Mouse (Mus musculus) midbrain, postnatal 0 days (tissue): Measurements from ENCODE around the gene Skida1. TPM values are rescaled to one million over a fixed set of nuclear protein-coding genes. Genes with fewer than 3 reads are reported as not detected.
"Not testable (repeated sequence)": the region's sequence is repeated elsewhere in the genome, so short reads cannot be mapped to it uniquely, and the experiment has no call there.

Experiments
- ATAC-seq: fragments of 200-750 bp; cut with Nextera tagmentation; 2 replicates; pipeline ENCODE4 v1.8.0; 2017; ENCODE audit warnings: moderate number of reproducible peaks, mild to moderate bottlenecking, moderate TSS enrichment, moderate library complexity; ENCODE audit not compliant: low FRiP score
- DNase-seq: peaks from one replicate; pipeline ENCODE4 v3.0.0-alpha.2; 2015; ENCODE audit warnings: low spot score
- H3K27ac ChIP-seq: fragments of 300-500 bp; sonication (generic); 2 replicates; pipeline ENCODE4 v1.5.1; 2014; ENCODE audit warnings: low read depth, mild to moderate bottlenecking, low read length, mixed read lengths
- H3K27me3 ChIP-seq: fragments of 300-500 bp; sonication (generic); 2 replicates; pipeline ENCODE4 v1.6.1; 2014; ENCODE audit warnings: low read length, control low read depth, mixed read lengths; ENCODE audit not compliant: insufficient read depth
- H3K36me3 ChIP-seq: fragments of 300-500 bp; sonication (generic); 2 replicates; pipeline ENCODE4 v1.6.1; 2014; ENCODE audit warnings: low read length, control low read depth, mixed read lengths; ENCODE audit not compliant: insufficient read depth
- H3K4me1 ChIP-seq: fragments of 300-500 bp; sonication (generic); 2 replicates; pipeline ENCODE4 v1.6.1; 2014; ENCODE audit warnings: mild to moderate bottlenecking, control low read depth, antibody characterized with exemption, low read length, mixed read lengths; ENCODE audit not compliant: insufficient read depth
- H3K4me2 ChIP-seq: fragments of 300-500 bp; sonication (generic); 2 replicates; pipeline ENCODE4 v1.6.1; 2014; ENCODE audit warnings: low read depth, mild to moderate bottlenecking, low read length, mixed read lengths; ENCODE audit not compliant: poor library complexity, severe bottlenecking
- H3K4me3 ChIP-seq: fragments of 300-500 bp; sonication (generic); 2 replicates; pipeline ENCODE4 v1.5.1; 2014; ENCODE audit warnings: low read depth, mild to moderate bottlenecking, low read length, moderate library complexity
- H3K9ac ChIP-seq: fragments of 300-500 bp; sonication (generic); replicated peaks from 2 replicates; pipeline ENCODE4 v1.6.1; 2014; ENCODE audit warnings: mild to moderate bottlenecking, low read length, moderate library complexity, mixed read lengths; ENCODE audit not compliant: poor library complexity, severe bottlenecking
- H3K9me3 ChIP-seq: fragments of 300-500 bp; sonication (generic); 2 replicates; pipeline ENCODE4 v1.6.1; 2016; ENCODE audit warnings: low read length, control low read depth
- CTCF ChIP-seq: IDR thresholded peaks from 2 replicates; pipeline ENCODE4 v1.5.1; 2016; ENCODE audit warnings: antibody characterized with exemption, mild to moderate bottlenecking
- WGBS: fragments of 180-500 bp; shearing (Covaris S2); extraction: QIAGEN DNeasy Blood & Tissue Kit; methylation state at CpG from one replicate; pipeline ENCODE4 v1.1.7; 2014; 5-methylcytosine and 5-hydroxymethylcytosine counted together
- polyA plus RNA-seq: library from polyadenylated mRNA; unstranded; fragments of >200 nt; fragmentation: Nextera tagmentation; extraction: Ambion mirVana; gene quantifications from 2 replicates; pipeline ENCODE4 v1.2.1, GENCODE M21; 2015
- total RNA-seq: library from RNA; depleted of rRNA; stranded (reverse); fragments of >200 nt; gene quantifications from 2 replicates; pipeline ENCODE4 v1.2.3, GENCODE M21; 2014; rRNA removed

Skida1 gene
- 12.1 and 12.4 TPM in 2 replicates for total RNA-seq
- 3.5 and 4.3 TPM in 2 replicates for polyA plus RNA-seq

DNA sequence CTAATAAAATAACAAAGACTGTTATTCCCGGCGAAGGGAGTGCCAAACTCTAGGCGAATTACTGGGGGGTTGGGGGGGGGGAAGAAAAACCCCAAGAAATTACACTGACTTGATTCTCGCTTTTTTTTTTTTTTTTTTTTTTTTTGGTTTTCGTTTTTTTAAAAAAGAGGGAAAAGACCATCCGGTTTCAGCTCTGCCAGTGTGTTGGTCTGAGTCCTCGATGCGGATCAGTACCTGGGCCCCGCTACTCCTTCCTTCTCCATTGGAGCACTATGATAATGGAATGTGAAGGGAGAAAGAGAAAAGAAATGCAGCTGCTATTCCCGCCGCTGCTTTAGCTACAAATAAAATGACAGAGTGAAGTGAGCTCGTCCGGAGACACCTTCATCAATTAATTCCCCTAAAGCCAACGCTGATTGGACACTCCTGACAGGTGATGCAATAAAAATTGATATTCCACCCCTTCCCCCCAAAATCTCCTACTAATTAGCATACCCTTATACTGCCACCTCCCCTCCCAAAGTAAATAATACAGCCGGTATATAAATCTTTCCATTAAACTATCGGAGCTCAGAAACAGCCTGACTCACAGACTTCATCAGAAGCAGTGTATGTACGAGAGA lies at the start of gene Skida1:
Gene Skida1 (minus strand): TSS at position 599 of the 623 bp plus-strand sequence.
- peak within 1 kb of the TSS; percentile 80 for H3K4me2 ChIP-seq
- peak within 1 kb of the TSS; percentile 86 for H3K4me3 ChIP-seq
- H3K36me3 ChIP-seq, result no peaks in the 10 kb centered on the region
- under 1% methylated on average over 17 of the region's 17 CpGs for WGBS
- H3K9me3 ChIP-seq, result no peaks in the 10 kb centered on the region
- peak; percentile 45 for ATAC-seq
- H3K27ac ChIP-seq, result peak within 1 kb of the TSS; percentile 97
- TF ChIP-seq CTCF, result no peak
- DNase-seq, result peak; percentile 86
- peak within 1 kb of the TSS; percentile 97 for H3K9ac ChIP-seq
- no peaks in the 10 kb centered on the region for H3K27me3 ChIP-seq
- H3K4me1 ChIP-seq, result peaks cover 12% of the 10 kb centered on the region

DNA sequence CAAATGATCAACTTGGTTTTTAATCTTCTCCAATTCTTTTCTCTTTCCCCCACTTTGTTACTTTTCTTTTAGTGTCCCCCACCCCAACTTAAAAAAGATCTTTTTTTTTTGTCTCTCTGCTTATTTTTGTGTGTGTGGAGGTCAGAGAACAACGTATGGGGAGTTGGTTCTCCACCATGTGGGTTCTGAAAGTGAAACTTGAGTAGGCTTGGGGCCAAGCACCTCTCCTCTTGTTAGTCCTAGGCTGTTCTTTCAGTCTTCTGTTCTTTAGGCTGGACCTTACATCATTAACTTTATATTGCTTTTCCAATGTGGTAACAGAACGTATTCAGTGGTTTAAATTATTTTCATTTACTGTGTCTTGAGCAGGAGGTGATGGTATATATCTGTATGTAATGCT lies 47.0 kb upstream of the Skida1 start:
- no peaks in the 10 kb centered on the region for H3K4me1 ChIP-seq
- TF ChIP-seq CTCF, result no peak
- no peak overlapping the region for H3K27ac ChIP-seq
- DNase-seq, result no peak
- no peaks in the 10 kb centered on the region for H3K9me3 ChIP-seq
- 0 out of 2 replicates have a peak, but pooled peaks cover 11% of the 10 kb centered on the region for H3K36me3 ChIP-seq
- no peak overlapping the region for H3K9ac ChIP-seq
- no peak overlapping the region for H3K4me2 ChIP-seq
- ATAC-seq, result no peak
- WGBS, result 77% methylated on average over 2 of the region's 2 CpGs
- no peak overlapping the region for H3K4me3 ChIP-seq
- H3K27me3 ChIP-seq, result no peaks in the 10 kb centered on the region

DNA sequence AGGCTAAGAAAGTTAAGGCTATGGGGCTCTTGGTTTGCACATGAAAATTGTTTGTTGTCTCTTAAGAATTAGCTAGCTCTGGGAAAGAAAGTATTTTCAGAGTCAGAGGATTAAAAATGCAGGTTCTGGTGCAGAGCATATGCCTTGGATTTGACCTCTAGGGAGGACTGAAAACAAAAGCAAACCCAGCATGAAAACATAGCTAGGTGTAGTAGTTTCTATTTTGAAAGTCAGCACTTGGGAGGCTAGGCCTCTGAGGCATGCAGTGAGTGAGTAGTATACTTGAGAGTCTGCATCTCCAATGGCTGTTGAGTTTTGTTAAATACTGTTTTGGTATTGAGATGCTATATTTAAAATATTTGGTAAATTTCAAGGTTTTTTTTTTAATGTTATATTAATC lies 45.5 kb upstream of the Skida1 start:
- Histone ChIP-seq H3K9me3 (no peaks in the 10 kb centered on the region), H3K4me1 (no peaks in the 10 kb centered on the region), H3K36me3 (0 out of 2 replicates have a peak, but pooled peaks cover 11% of the 10 kb centered on the region), H3K4me2 (no peak overlapping the region), H3K9ac (no peak overlapping the region), H3K27me3 (no peaks in the 10 kb centered on the region), H3K27ac (no peak overlapping the region), H3K4me3 (no peak overlapping the region)
- TF ChIP-seq CTCF, result no peak
- DNase-seq, result no peak
- no peak for ATAC-seq

DNA sequence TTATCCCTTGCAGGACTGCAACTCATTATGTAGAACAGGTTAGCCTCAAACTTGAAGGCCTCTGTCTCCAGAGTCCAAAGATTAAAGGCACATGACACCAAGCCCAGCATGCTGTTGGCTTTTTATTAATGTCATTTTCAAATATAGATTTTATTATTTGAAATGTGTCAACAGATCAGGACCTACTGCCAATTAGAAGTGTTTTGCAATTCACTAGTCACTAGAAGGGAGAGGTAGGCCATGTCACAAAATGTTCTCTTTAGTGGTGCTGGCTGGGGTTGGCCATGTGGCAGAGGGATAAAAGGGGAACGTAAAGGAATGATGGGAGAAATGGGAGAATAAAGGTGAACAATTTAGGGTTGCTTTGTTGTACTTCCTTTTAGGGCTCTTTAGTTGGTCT lies 45.0 kb upstream of the Skida1 start:
- Histone ChIP-seq H3K27me3 (no peaks in the 10 kb centered on the region), H3K27ac (no peak overlapping the region), H3K4me2 (no peak overlapping the region), H3K36me3 (0 out of 2 replicates have a peak, but pooled peaks cover 11% of the 10 kb centered on the region), H3K9ac (no peak overlapping the region), H3K4me3 (no peak overlapping the region), H3K4me1 (no peaks in the 10 kb centered on the region), H3K9me3 (no peaks in the 10 kb centered on the region)
- no peak for DNase-seq
- no peak for TF ChIP-seq CTCF
- no peak for ATAC-seq
- 81% methylated on average over 1 of the region's 1 CpGs for WGBS

DNA sequence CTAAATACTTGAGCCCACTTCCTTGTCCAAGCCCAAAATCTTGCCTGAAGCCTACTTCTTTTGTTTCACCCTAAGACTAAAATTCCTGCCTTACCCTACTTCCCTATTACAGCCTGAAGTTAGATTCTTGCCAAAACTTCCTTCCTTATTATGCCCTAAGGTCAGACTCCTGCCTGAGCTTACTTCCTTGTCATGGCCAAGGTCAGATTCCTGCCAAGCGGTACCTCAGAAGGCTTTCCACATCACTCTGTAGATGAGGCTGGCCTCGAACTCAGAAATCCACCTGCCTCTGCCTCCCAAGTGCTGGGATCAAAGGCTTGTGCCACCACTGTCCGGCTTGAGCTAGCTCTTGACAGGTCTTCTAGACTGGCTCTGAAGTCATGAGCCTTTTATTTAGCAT lies 38.8 kb upstream of the Skida1 start:
- H3K27ac ChIP-seq, H3K4me1 ChIP-seq, H3K9me3 ChIP-seq, DNase-seq, H3K4me2 ChIP-seq, H3K27me3 ChIP-seq, H3K4me3 ChIP-seq, ATAC-seq, H3K9ac ChIP-seq: not testable (repeated sequence)
- H3K36me3 ChIP-seq, result peaks cover 29% of the 10 kb centered on the region; the same call in 1 of the 2 replicates
- 89% methylated on average over 3 of the region's 3 CpGs for WGBS

DNA sequence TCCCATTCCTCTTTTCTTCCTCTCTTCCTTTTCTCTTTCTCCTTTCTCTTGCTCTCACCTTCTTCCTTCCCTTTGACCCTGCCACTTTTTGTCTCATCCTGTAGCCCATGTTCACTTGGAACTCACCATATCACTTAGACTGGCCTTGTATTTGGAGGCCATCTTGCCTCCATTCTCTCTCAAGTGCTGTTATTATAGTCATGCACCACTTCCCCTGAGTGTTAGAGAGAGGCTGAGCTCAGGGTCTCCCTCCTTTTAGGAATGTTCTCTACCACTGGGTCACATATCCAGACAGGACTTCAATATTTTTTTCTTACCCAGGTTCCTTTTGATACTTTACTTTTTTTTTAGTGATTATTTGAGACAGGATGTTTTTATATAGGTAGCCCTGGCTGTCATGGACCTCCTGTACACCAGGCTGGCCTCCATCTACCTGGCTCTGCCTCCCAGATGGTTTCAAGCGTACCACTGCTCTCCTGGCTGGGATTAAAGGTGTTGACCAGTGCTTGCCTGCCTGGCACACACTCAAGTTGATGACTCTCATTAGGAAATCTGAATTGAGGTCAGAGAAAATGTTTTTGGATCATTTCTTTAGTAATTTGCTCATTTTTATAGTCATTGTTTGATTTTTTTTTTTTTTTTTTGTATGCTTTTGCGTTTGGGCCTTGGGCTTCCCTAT lies 31.5 kb upstream of the Skida1 start:
- Histone ChIP-seq H3K9me3 (no peaks in the 10 kb centered on the region), H3K4me3 (no peak overlapping the region), H3K27ac (no peak overlapping the region), H3K36me3 (peaks cover 25% of the 10 kb centered on the region; the same call in 1 of the 2 replicates), H3K4me2 (no peak overlapping the region), H3K4me1 (no peaks in the 10 kb centered on the region), H3K27me3 (no peaks in the 10 kb centered on the region), H3K9ac (no peak overlapping the region)
- no peak for ATAC-seq
- no peak for TF ChIP-seq CTCF
- WGBS, result 87% methylated on average over 2 of the region's 2 CpGs
- DNase-seq, result no peak
